Mouse (Mus musculus) retina, adult 2 months (tissue): Measurements from ENCODE around the gene Pusl1.

Experiments
- DNase-seq: peaks from one replicate; pipeline ENCODE4 v3.0.0-alpha.2; 2012; ENCODE audit warnings: low read depth, low spot score

Gene Pusl1

DNA sequence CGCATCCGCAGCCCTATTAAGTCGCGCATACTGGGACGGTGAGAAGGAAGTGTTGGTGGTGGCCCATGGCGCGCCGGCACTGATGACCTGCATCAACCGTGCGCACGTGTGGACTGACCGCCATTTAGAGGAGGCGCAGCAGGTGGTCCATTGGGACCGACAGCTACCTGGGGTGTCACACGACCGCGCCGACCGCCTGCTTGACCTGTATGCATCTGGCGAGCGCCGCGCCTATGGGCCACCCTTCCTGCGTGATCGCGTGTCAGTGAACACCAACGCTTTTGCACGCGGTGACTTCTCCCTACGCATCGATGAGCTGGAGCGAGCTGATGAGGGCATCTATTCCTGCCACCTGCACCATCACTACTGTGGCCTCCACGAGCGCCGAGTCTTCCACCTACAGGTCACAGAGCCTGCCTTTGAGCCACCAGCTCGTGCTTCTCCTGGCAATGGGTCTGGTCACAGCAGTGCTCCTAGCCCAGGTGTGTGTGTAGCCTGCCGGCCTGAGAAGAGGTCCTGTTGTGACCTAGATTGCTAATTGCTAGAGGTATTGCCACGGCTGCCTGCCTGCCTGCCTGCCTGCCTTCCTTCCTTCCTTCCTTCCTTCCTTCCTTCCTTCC is 49.8 kb downstream of the Pusl1 start:
- DNase-seq: no peak

DNA sequence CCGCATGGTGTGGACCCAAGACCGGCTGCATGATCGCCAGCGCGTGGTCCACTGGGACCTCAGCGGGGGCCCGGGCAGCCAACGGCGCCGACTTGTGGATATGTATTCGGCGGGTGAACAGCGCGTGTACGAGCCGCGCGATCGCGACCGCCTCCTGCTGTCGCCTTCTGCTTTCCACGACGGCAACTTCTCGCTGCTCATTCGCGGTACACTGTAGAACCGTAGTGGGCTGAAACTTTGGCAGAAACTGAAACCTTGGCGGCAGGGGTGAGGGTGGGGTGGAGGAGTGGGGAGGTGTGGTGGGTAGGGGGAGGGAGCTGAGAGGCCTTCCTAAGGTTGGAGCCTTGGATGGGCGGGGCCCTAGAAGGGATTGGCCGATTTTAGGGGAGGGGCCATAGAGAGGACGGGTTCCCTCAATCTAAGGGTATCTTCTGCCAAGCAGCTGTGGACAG is 50.6 kb downstream of the Pusl1 start:
- DNase-seq: no peak

DNA sequence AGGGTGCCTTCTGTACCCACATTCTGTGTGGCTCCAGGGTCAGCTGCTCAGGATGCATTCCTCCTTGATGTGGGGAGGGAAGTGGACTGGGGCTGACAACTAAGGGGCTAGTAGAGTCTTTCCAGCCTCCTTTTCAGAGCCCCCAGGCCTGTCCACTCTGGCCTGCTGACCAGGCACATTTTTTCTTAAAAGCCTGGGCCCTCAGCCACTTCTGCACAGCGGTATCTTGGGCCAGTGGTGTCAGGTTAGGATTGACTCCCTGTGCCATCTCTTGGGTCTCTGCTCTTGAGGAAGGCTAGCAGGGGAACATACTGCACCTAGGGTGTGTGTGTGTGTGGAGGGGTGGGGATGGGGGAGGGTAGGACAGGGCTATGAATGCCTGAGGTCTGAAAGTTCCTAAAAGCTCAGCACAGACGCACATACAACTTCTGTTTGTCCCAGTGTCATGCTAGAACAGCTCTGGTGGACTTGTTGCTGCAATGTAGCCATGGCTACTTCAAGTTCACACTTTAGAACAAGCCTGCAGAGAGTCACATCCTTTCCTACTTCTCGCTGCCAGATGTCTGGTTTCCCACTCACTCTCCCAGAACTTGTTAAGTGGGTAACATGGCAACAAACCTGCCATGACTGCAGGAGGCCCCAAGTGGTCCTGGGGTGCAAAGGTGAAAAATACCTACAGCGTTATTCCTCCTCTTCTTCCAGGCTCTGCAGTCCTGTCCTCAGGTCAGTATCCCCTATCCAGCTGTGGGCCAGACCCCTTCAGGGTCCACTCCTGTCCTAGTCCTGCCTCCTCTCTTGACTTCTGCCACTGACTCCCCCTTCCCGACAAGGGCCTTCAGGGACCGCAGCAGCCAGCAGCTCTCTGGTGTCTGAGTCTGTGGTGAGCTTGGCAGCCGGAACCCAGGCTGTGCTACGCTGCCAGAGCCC is 51.2 kb downstream of the Pusl1 start:
- DNase-seq: no peak

DNA sequence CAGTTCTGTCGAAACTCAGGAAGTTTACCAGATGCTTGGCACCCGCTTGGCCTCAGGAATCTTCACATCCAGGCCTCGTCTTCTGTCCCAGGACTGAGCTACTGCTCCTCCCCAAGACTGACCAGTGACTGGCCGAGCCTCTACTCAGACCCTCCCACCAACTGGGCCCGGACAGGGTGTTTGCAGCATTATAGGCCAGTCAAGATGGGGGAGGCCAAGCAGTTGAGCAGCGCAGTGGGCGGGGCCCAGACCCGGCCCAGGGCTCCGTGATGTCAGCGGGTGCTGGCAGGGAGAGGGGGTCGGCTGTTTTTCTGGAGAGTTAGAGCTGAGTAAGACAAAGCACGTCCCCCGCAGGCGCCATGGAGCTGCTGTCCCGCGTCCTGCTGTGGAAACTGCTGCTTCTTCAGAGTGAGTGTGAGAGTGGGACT is 52.1 kb downstream of the Pusl1 start, which contains the start of gene Mxra8:
Gene Mxra8, plus strand, starts transcription at position 198 of the 428 bp plus-strand sequence.
- no peak for DNase-seq

DNA sequence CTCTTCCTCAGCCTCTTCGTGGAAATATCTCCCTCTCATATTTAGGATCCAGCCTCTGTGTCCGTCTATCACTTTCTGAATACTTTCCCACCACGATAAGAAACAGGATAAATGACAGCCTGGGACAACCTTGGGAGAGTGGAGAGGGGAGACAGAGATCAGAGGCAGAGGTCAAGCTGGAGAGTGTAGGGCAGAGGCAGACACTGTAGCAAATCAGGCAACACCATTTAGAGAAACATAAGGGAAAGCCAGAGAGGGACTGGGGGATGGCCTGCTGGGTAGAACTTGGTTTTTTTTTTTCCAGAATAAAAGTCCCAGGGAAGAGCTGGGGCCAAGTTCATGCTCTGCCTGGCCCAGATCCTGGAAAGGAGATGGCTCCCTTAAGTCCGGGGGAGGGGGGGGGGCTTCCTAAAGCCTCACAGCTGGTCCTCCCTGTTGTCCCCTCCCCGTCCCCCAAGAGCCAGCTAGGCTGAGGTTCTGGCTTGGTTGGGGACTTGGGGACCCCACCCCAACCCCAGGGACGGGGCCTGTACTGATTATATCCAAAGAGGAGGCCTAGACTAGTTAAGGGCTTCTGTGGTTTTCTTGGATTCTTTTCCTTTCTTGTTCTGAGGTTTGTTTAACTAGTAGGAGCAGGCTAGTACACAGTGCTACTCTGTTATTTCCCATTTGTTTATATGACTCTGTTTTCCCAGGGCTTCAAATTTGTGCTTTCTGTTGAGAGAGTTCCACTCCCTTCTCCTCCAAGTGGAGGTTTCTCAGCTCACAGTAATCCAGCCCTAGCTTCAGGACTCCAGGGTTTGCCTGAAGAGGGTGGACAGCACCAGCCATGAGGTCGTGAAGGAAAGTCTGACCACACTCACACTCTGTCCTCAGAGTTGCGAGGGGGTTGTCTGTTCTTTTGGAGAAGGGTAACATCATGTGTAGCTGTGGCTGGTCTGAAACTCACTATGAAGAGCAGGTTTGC is 53.1 kb downstream of the Pusl1 start:
- no peak for DNase-seq
